Mouse (Mus musculus): ENCODE measurements at regions not wholly inside any gene's neighbourhood (a gene's known extent, or its start where the extent isn't known, plus 50 kb on each side); places are given as distances from the start of the nearest gene placed in this dataset.

DNA sequence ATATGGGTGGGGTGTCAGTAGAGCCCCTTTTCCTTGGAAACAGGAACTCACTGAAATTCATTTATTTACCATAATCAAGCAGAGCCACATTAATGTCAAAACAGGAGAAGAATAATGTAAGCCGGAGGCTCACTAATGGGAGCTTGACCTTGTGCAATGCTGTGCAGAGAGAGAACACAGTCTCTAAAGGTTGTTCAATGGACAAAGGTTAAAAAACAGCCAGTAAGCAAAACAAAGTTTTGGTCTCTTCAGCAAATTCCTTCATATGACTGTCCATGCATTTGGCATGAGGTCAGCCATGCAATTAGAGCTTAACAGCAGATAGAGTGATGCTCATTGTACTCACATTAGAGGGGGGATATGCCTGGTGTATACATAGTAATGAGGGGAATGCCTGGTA, 113.1 kb downstream of the Tsen15 start:
- TF ChIP-seq MYOD1 (IDR thresholded peaks at IDR 0.05; ENCODE audit: control insufficient read depth in 1 of 3, insufficient read length in 2 of 3, low read depth in 2 of 3) (no peak), USF1 (IDR thresholded peaks at IDR 0.05; ENCODE audit: low read depth) (no peak), REST (IDR thresholded peaks at IDR 0.05; ENCODE audit: insufficient read depth, insufficient read length) (no peak), CEBPB (IDR thresholded peaks at IDR 0.05; ENCODE audit: insufficient read depth, poor library complexity, severe bottlenecking) (no peak), POLR2A (IDR thresholded peaks at IDR 0.05; ENCODE audit: insufficient read length, low read depth) (no peak), E2F4 (IDR thresholded peaks at IDR 0.05; ENCODE audit: insufficient read depth) (no peak), TCF12 (IDR thresholded peaks at IDR 0.05; ENCODE audit: insufficient read depth, poor library complexity, severe bottlenecking) (no peak), SRF (IDR thresholded peaks at IDR 0.05; ENCODE audit: control insufficient read depth, insufficient read length, low read depth) (no peak)
